Mouse (Mus musculus) embryo, embryonic 9.5 days (tissue): ENCODE measurements at regions not wholly inside any gene's neighbourhood (a gene's known extent, or its start where the extent isn't known, plus 50 kb on each side); places are given as distances from the start of the nearest gene placed in this dataset.

Source experiments
- DNase-seq: peaks from one replicate; pipeline ENCODE4 v3.0.0-alpha.2; 2017; ENCODE audit errors: extremely low spot score

DNA sequence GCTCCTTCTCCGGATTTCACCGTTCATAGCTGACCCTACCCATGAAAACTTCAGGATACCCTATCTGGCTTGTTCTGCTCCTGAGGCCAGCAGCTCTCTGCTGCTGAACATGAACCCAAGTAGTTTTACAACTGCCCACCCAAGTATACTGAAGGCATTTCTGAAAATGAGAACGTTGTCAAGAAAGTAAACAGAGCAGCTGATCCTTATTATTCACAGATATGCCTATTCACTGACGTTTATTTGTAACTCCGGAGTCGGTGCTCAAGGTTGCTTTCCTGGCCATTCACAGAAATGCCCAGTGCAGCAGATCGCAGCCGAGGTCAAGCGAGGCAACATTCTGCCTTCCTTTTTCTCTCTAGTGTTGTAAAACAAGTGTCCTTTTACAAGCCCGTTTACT lies 128.4 kb upstream of the N6amt1 start:
- no peak for DNase-seq

DNA sequence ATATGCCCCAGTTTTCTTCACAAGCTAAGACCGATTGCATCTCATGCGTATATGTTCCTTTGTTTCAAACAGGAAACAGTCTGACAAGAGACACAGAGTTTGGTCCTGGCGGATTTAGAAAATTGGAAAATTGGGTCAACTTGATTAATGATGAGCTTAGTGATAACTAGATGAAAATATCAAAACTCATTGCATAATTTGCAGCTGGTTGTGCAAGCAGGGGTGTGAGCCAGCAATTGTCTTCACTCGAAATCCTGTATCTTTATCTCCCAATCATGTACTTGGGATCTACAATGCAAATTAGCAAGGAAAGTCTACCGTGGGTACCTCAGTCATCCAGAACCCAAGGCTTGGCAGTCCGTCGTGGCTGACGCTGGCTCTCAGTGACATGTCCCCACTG lies 128.9 kb upstream of the N6amt1 start:
- no peak for DNase-seq

DNA sequence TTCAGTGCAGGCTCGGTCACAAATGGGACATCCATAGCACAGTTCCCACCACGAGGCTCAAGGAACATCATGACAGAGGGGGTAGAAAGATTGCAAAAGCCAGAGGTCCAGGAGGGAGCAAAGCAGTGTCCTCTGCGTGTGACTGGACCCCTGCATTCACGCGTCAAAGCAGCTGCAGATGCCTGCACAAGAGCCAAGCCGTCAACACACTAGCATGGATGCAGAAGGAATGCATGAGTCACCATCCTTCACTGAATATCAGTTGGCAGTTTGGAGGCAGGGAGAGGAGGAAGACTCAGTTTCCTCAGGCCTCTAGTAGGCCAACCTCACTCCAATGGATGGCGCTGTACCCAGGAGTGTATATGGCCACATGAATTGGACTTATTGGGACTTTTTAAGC lies 130.0 kb upstream of the N6amt1 start:
- no peak for DNase-seq

DNA sequence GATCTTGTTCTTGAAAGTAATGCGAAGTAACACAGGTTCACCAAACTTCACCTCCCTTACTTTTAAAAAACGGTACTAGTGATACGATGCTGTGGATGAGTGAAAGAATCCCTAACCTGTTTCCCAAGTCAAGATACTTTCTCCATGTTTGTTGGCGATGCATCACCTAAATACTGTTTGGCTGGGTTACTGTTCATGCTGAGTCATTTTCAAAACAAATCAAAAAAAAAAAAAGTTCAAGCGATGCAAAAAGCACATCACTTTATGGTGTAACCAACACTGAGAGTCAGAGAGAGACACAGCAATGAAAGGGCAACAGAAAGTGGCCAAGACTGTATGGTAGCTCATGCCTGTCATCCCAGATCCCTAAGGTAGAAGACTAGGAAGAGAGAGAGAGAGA lies 133.4 kb upstream of the N6amt1 start:
- no peak for DNase-seq

DNA sequence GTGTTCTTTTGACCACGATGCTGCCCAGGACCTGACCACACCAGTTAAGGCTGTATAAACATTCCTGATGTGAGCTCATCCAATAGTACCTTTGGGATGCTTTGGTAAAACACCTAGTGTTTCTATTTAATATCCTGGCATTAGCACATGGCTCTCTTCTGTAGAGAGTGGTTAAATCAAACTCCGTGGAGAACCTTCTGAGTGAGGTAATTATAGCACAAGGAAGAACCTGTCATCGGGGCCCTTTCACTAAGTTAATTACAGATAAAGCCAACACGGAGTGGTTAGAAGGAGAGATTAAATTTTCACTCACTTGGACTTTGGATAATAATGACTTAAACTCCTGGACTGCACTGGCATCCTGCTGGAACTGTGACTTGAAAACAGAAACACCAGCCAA lies 133.8 kb upstream of the N6amt1 start:
- DNase-seq: no peak

DNA sequence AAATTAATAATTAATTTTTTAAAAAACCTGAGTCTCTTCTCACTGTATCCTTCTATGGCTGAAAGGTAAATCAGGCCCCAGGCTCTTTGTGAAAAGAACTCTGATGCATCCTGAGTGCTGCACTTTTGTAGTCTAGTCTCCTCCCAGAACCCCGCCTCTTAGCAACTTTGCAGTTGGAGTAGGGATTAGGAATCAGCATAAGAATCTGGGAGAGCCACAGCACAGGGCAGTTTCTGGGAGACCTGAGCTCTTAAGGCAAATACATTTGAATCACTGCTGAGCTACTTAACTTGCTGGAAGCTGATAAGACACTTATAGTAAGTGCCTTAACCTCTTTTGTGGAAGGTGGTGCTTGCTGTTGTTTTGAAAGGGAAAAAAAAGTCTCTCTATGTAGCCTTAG lies 146.1 kb upstream of the N6amt1 start:
- no peak for DNase-seq

DNA sequence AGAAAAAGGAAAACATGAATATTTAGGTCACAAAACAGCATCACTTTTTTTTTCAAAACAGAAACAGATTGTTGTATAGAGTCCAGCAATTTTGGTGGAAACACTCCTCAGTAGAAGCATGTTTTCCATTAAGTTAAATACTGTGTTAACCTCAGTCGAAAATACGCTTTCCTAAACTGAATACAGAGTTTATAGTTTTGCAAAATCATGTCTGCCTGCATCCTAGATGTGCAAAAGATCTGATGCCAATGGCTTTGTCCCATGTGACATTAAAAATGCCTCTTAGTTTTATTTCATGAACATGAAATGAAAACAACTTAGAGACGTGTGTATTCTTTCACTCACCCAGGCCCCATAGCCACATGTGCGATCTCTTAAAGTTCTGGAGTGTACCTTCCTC lies 163.5 kb upstream of the N6amt1 start:
- no peak for DNase-seq

DNA sequence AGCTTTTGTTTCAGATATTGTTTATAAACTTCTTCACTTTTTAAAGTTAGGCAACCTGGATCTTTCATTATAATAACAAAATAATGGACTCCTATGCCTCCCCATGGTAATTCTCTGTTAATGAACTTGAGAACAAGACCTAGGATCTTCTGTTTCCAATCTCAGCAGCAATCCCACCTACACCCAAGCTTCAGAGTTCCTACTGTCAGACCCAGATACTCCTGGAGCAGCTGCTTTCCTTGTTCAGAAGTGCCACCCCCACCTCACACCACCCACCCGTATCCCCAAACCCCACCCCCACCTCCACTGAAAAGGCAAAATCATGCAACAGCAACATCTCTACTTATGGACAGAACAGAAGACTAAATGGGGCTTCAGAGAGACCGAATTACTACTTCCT lies 165.2 kb upstream of the N6amt1 start:
- DNase-seq: no peak

DNA sequence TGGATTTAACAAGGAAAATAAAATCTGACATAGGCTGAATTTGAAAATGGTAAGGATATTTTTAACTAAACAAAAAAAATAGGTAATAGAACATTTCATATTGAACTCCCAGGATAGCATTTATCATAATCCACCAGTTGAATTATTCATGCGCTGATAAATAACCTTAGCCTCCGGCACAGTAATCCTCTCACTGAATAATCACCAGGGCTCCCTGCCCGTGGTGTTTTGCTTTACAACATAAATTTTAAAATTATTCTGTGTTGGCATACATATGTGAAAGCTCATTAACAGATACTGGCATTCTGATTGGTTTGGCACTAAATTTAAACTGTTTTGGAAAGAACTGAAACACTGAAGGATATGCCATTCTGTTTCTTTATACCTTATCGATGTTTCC lies 181.6 kb upstream of the N6amt1 start:
- no peak for DNase-seq

DNA sequence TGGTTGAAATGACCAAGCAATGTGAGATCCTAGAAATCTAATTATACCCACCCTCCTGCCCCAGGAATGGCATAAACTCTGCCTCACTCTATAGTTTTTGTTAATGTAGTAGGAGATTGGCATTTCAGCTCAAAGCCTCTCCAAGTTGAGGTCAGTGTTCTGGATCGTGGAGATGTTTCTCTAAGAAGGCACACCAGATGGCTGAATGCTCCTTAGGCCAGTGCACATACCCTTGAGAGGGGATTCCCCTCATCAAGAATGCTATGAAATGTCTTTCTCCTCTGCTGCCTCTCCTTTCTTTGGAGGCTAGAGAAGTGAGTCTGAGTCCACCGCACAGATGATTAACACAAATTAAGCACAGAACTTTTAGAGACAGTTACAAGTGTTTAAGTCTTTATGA lies 214.7 kb upstream of the N6amt1 start:
- no peak for DNase-seq

DNA sequence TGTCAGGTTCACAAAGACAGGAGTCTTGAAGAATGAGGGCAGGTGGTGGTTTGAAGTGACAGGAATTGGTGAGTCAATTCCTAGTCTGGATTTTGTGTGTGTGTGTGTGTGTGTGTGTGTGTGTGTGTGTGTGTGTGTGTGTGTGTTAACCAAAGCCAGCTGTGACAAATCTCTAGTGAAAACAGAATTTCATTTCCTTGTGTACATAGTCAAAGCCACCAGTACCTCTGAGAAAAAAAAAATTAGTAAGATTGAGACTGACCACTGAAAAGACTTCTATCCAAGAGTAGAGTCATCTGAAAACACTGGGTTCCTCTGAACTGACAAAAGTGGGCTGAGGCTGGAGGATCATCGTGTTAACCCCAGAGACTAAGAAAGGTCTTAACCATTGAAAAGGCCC lies 217.5 kb upstream of the N6amt1 start:
- no peak for DNase-seq

DNA sequence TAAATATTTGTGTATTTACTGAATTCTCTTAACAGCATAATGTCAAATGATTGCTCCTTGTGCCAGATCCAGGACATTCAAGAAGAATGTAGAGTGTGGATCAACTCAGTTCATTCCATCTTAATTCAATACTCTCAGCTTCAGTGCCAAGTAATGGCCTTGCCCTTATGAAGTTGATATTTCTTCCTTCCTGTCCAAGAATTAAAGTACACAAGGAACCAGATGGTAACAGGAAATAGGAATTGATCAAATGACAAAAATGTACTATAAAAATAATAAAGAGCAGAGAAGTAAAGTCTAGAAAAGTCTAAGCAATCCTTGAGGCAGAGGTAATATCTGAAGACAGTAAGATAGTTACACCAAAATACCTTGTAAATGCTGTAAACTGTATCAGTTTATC lies 219.5 kb upstream of the N6amt1 start:
- no peak for DNase-seq

DNA sequence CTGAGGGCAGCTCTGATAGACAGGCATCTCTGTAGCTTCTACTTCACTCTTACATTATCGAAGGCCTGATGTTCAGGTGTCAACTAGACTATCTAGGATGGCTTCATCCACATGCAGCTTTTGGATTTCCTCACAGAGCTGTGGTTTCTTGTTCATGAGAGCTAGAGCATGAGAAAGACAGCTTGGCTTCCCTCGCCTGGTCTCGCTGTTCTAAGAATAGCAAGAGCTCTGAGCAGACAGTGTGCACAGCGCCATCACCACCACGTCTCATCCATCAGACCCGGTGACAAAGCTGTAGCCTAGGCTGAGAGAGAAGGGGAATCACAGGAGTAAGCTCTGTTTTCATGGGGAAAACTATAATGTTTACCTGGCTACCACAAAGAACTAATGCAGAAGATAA lies 220.1 kb upstream of the N6amt1 start:
- DNase-seq: no peak

DNA sequence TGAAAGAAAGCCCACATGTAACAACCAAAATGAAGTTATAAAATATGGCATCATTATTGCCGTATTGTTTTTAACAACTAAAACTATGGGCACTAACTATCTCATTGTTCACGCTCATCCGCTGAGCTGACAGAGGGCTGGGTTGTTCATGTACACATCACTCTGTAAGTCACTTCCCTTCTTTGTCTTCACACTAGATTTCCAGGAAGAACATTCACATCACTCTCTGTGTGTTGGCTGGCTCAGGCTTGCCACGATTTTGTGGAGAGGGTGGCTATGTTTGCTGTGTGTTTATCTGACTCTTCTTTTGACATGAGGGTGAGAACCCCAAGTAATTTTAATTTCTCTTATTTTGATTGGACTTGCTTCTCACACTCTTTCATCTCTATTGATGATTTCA lies 221.9 kb upstream of the N6amt1 start:
- DNase-seq: no peak

DNA sequence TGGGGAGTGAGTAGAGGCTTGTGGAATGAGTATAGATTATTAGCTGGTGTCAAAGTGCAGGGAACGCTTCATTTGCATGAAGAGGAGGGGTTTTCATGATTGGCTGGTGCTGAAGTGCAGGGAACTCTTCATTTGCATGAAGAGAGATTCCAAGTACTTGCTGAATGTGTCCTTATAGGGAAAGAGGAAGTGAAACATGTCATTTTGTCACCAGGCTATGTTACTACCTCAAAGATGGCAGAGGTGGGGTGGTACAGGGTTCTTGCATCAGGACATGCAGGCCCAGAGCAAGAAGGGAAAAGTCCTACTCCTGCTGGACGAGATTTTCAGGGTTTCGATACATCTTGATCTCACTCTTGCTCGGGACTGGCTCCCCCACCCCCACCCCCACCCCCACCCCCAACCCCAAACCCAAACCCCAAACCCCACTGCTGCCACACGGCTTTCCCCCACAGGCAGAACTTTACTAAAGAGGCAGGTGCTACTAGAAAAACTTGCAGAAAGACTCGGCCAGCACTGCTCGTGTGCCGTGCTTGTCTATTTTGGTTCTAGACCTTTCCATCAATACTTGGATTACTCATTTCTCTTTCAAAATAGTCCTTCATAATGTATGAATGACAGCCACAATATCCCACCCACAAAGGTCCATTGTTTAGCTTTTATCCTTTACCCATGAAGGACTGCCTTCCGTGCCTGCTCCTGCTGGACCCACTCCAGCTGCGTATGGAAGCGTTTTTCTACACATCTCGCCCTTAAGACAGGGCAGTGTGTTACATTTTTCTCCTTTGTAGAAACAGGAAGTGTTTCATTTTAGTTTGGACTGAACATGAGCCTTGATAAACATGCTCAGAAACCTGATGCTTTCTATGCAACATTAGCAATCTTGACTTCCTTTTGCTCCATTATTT lies 223.0 kb upstream of the N6amt1 start:
- DNase-seq: no peak

DNA sequence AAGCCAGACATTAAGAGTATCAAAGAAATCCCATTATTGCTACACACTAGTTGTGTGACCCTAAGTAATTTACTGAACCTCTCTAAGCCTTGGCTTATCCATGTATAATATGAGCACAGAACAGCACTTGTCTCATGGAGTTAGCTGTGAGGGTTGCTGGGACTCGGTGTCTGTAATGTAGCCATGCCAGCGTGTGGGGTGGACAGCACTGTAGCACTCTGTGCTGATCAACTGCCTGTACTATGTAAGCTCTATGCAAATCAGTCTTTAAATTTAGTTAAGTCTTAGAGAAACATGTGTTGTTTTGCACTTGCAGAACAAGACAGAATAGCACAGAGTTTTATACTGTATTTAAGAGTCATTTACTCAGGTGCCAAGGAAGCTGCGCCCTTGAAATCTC lies 225.0 kb upstream of the N6amt1 start:
- DNase-seq: no peak

DNA sequence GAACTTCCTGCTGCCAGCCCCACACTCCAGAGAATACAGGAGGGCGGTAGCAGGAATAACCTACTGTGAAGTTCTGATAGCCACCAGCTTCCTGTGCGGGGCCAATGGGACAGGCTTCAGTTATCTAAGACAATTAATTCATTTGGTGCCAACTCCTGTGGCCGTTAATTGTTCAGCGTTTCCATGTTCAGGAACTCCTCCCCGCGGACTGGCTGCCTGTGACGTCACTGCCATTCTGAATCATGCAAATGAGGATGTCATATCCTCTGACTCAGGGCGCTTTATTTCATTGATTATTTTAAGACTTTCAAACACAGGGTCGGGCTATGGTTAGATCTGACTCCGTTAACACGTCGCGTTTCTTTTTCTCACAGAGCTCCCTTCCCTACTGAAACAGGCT lies 225.8 kb upstream of the N6amt1 start:
- DNase-seq: no peak

DNA sequence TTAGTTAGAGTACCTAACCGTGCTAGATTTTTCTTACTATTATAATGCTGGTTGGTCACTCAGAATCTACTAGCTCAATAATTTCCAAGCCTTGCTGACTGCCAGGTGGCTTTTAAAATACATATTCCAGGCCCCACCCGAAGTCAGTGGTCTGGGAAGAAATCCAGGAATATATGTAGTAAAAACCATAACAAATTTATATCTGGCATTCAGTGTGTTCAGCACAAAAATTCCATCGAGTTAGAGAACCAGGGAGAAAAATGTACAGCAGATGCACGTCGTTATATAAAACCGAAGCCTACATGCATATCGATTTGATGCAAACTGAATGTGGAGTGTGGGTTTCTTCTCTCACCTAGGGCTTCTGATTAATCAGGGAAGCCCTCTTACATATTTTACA lies 229.5 kb upstream of the N6amt1 start:
- DNase-seq: no peak

DNA sequence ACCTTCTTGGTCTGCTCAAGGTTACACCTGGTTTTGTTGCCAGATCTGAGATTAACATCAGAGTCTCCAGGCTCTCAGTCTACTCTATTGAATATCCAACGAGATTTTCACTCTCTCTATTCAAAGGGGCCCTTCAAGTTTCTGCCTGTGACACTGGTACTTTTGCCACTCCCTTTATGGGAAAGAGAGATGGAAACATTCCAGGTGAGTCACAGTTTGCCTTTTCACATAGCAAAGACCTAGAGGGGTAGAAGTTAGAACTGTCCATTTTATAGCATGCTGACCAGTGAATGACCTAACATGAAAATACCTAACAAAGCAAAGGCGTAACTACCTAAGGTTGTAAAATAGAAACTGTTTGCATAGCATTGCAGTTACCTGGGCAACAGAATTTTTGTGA lies 250.4 kb upstream of the N6amt1 start:
- no peak for DNase-seq

DNA sequence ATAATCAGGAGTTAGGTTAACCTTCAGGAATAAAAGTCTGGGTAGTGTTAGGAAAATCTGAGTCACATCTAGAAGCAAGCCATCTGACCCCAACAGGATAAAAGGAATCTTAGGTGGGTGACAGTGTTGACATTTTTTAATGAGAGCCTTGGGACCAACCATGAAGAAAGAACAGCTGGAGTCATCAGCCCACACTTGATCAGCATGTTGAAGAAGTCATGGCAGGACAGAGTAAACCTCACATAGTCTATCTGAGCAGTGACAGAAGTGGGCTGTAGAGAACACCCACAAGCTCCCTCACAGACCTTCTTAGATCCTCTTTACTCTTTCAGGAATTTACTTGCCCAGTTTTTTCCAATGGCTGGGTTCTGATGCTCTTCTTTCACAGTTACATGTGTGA lies 251.9 kb upstream of the N6amt1 start:
- no peak for DNase-seq

DNA sequence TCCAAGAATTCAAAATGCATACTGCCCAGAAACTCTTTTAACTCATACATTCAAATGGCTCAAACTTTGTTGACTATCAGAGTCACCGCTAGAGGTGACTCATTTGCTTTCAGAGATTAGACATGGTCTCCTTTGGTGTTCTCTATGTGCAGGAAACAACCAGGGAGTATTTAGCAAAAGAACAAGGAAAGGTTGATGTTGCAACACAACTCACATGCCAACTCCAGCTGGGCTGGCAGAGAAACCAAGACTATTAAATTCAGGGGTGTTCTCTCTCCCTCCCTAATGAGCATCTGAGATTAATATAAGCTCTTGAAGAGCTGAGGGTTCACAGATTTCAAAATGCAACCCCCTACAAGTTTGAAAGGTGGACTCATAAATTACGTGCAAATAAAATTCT lies 262.0 kb upstream of the N6amt1 start:
- DNase-seq: no peak

DNA sequence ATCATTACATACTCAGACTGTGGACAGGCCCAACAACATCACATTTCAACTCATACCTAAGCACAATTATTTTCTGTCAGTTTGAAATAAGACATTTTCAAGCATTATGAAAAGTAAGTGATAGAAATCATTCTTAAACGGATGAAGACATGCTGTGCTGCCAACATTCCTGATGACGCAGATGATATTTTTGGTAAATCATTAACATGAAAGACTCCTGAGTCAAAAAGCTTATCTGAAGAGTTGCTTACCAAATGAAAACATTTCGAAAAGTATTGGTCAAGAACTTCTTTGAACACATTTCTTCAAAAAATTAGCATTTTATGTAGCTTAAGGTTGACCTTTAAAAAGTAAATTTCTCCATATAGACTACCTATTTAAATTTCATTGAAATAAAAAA lies 264.7 kb upstream of the N6amt1 start:
- DNase-seq: no peak

DNA sequence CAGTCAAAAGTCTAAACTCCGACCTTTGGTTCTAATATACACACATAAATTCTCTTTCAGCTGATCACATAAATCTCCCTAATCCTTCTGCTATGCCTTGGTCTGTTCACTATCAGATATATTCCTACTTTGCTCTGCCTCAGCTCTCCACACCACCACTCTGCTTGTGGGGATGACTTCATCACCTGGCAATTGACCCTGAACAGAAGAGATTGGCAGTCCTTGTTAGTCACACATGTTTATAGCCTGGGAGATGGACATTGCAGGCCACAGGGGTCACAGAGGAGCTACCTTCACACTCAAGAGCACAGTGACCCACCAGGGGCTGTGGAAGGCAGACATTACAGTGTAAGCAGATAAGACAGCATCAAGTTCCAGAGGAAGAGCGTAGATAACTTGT lies 270.5 kb upstream of the N6amt1 start:
- DNase-seq: peak; percentile 21

DNA sequence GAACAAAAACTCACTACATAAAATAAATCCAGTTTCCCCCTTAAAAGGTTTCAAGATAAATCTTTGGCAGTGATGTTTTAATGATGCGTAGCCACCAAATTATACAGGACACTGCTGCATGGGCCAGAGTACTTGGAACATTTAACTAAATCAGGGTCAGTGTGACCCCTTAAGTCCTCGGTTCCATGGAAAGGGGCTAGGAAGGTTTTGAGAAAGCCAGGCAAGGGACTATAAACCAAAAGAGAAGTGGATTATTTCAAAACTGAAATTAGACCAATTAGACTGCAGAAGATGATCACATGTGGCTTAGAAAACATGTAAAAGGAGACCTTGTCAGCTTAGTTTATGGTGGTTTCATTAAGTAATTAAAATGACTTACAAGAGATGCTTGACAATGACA lies 276.6 kb upstream of the N6amt1 start:
- DNase-seq: no peak
